Mouse (Mus musculus): ENCODE measurements at regions not wholly inside any gene's neighbourhood (a gene's known extent, or its start where the extent isn't known, plus 50 kb on each side); places are given as distances from the start of the nearest gene placed in this dataset.

DNA sequence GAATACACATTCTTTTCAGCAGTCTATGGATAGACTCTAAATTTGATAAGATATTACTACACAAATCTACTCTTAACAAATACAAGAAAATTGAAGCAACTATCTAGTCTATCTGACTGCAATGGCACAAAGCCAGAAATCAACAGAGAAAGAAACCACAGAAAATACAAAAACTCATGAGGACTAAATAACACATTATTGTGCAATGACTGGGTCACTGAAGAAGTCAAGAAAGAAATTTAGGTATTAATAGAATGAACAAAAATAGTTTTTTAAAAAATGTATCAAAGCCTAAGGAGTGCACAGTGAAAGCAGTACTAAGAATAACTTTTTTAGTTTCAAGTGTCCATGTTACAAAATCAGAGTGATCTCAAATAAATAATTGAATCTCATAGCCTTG is 202.2 kb downstream of the Mylk4 start:
- Histone ChIP-seq H3K9ac (no peak overlapping the region), H3K27ac (no peak overlapping the region), H3K4me1 (no peaks in the 10 kb centered on the region), H3K27me3 (no peaks in the 10 kb centered on the region), H3K36me3 (no peaks in the 10 kb centered on the region), H3K4me3 (no peak overlapping the region), H3K9me3 (replicated peaks) (no peaks in the 10 kb centered on the region), H3K4me2 (replicated peaks) (no peak overlapping the region)
- ATAC-seq (ENCODE audit: low FRiP score): no peak

DNA sequence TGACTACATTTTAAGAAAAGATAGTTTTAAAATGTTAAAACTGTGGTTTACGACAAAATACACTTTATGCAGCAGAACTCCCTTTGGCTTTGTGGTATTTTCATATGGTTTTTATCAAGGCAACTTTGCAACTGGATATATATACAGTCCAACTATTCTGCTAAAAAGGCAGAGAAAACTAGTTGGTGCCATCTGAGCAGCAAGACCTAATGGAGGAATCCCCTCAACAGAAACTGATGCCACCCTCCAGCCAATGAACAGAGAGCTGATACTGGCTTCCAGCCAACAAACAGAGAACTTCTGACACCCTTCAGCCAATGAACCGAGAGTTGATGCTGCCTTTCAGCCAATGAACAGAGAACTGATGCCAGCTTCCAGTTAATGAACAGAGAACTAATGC is 215.9 kb downstream of the Mylk4 start:
- Histone ChIP-seq H3K4me2 (replicated peaks) (no peak overlapping the region), H3K27me3 (no peaks in the 10 kb centered on the region), H3K4me1 (no peaks in the 10 kb centered on the region), H3K27ac (no peak overlapping the region), H3K36me3 (no peaks in the 10 kb centered on the region), H3K9ac (no peak overlapping the region), H3K4me3 (no peak overlapping the region), H3K9me3 (replicated peaks) (no peaks in the 10 kb centered on the region)
- no peak for ATAC-seq (ENCODE audit: low FRiP score)
- 88% methylated on average over 2 of the region's 2 CpGs for whole genome bisulfite sequencing

DNA sequence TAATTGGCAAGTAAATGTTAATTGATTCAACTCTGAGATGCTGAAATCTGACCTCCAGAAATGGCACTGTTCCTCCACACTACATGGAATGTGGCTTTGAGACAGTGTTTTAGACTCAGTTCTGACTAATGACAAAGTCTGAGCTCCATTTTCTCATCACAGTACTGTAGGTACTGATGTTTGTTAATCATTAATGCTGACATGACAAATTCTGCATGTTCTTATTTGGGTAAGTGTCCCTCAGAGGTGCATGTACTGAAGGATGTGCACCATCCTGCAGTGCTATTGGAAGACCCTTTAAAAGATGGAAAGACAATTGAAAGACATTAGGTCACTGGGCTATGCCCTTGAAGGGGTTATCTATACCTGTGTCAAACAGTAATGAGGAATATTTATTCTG is 222.1 kb upstream of the Gmds start:
- Histone ChIP-seq H3K36me3 (no peaks in the 10 kb centered on the region), H3K9ac (no peak overlapping the region), H3K4me3 (no peak overlapping the region), H3K27ac (no peak overlapping the region), H3K4me2 (replicated peaks) (no peak overlapping the region), H3K4me1 (no peaks in the 10 kb centered on the region), H3K9me3 (replicated peaks) (0 out of 2 replicates have a peak, but pooled peaks cover 6% of the 10 kb centered on the region), H3K27me3 (no peaks in the 10 kb centered on the region)
- ATAC-seq (ENCODE audit: low FRiP score): no peak

DNA sequence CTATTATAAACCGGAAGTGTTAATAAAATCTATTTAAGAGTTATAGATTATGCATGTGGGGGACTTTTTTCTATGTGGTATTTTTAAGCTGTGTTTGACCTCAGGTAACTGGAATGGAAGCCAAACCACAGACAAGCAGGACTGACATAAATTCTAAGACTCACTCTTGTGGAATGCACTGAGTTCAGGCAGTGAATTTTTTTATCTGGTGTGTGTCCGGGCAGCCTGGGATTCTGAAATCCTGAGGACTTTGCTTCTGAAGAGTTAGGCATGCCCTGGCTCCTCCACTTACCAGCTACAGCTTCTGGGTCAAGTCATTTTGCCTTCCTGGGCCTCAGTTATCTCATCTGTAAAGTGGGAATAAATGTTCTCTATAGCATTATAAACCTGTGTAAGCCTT is 217.9 kb upstream of the Gmds start:
- WGBS: 94% methylated on average over 2 of the region's 2 CpGs
- Histone ChIP-seq H3K4me1 (no peaks in the 10 kb centered on the region), H3K27ac (no peak overlapping the region), H3K4me3 (no peak overlapping the region), H3K9me3 (replicated peaks) (0 out of 2 replicates have a peak, but pooled peaks cover 6% of the 10 kb centered on the region), H3K9ac (no peak overlapping the region), H3K27me3 (no peaks in the 10 kb centered on the region), H3K4me2 (replicated peaks) (no peak overlapping the region), H3K36me3 (no peaks in the 10 kb centered on the region)
- ATAC-seq (ENCODE audit: low FRiP score): no peak

DNA sequence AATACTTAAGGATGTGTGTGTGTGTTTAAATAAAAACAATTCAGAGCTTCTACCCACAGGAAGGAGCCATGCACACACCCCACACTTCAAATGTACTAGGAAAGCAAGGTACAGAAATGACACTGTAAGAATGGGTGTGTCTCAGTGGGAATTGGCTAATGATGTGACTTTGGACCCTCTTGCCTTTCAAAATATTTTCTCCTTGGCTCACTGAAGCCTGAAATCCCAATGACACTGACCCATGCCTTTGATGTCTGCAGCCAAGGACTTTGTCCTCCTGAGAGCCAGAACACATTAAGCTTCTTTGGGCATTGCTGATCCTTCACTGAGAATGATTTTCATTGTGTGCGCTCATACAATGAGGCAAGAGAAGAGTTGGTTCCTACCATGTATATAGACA is 216.5 kb upstream of the Gmds start:
- 93% methylated on average over 1 of the region's 1 CpGs for WGBS
- Histone ChIP-seq H3K4me3 (no peak overlapping the region), H3K4me2 (replicated peaks) (no peak overlapping the region), H3K27me3 (no peaks in the 10 kb centered on the region), H3K9ac (no peak overlapping the region), H3K4me1 (no peaks in the 10 kb centered on the region), H3K27ac (no peak overlapping the region), H3K9me3 (replicated peaks) (no peaks in the 10 kb centered on the region), H3K36me3 (no peaks in the 10 kb centered on the region)
- ATAC-seq (ENCODE audit: low FRiP score): no peak

DNA sequence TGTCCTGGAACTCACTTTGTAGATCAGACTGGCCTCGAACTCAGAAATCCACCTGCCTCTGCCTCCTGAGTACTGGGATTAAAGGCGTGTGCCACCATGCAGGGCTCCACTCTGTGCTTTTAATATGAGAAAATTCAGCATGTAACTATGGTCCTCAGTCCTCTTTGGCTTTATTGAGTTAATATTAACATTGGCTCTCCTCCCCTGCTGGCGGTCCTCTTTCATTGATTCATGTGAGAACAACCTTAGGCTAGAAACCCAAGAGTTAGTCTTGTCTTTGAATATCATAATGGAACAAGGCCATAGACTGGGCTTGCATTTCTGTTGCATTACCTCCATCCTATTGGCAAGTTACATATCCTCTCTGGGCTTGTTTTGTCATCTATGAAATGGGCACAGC is 216.1 kb upstream of the Gmds start:
- no peaks in the 10 kb centered on the region for H3K36me3 ChIP-seq
- H3K9me3 ChIP-seq (replicated peaks): no peaks in the 10 kb centered on the region
- no peak overlapping the region for H3K4me3 ChIP-seq
- H3K27ac ChIP-seq: no peak overlapping the region
- no peaks in the 10 kb centered on the region for H3K4me1 ChIP-seq
- no peaks in the 10 kb centered on the region for H3K27me3 ChIP-seq
- H3K4me2 ChIP-seq (replicated peaks): no peak overlapping the region
- no peak overlapping the region for H3K9ac ChIP-seq
- ATAC-seq (ENCODE audit: low FRiP score): no peak
- 95% methylated on average over 3 of the region's 3 CpGs for WGBS

DNA sequence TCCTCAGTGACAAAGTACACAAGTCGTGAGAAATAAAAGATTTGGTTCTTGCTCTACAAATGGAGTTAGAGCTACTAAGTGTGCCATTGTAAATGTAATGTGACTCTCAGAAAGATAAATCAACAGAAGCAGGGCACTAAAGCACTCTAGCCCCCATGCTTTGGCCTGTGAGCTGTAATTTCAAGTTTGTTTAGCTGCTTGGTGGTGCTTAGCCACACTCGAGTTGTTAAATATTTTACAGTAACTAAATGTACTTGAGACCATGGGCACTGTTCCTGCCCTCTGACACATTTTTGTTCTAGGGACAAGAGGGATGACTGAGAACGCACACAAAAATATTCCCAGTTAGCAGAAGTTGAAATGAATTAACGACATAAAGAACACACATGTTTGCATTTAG is 214.6 kb upstream of the Gmds start:
- H3K36me3 ChIP-seq: no peaks in the 10 kb centered on the region
- H3K9me3 ChIP-seq (replicated peaks): no peaks in the 10 kb centered on the region
- 77% methylated on average over 4 of the region's 4 CpGs for WGBS
- H3K4me1 ChIP-seq: no peaks in the 10 kb centered on the region
- ATAC-seq (ENCODE audit: low FRiP score): no peak
- no peak overlapping the region for H3K4me3 ChIP-seq
- H3K27me3 ChIP-seq: no peaks in the 10 kb centered on the region
- H3K4me2 ChIP-seq (replicated peaks): no peak overlapping the region
- no peak overlapping the region for H3K27ac ChIP-seq
- H3K9ac ChIP-seq: no peak overlapping the region

DNA sequence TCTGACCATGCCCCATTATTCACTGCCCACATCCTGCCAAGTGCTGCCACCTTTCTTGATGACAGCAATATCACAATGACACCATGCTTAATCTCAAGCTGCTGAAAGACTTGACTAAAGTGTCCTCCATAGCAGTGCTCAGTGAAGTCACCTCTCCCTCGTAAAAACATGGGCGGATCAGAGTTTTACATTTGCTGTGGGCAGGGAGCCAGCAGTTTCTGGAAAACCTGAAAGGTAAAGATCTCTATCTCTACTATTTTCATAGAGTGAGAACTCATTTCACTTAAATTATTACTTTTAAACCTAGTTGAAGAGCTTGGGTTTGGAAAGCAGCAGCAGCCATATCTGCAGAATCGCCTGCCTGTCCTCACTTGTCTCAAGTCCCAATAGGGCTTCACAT is 211.6 kb upstream of the Gmds start:
- Histone ChIP-seq H3K27ac (no peak overlapping the region), H3K4me2 (replicated peaks) (no peak overlapping the region), H3K4me1 (no peaks in the 10 kb centered on the region), H3K9me3 (replicated peaks) (no peaks in the 10 kb centered on the region), H3K36me3 (no peaks in the 10 kb centered on the region), H3K27me3 (no peaks in the 10 kb centered on the region), H3K9ac (no peak overlapping the region), H3K4me3 (no peak overlapping the region)
- 93% methylated on average over 3 of the region's 3 CpGs for WGBS
- ATAC-seq (ENCODE audit: low FRiP score): no peak

DNA sequence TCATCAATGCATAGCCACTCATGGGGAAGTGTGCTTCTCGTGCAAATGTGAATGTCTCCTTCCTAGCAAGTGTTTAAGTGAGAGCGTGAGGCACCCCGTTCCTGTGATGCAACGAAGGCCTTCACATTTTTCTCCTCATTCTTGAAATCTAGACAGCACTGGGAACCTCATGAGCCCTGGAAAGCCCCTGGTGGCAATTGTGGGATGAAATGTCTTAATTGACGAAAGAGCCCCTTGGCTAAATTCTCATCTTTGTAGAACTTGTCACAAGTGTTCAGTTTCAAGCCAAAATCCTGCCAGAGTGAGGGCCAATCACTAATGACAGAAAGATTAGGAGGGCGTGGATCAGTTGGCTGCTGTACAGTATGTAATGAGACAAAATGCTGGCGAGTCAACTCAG is 208.6 kb upstream of the Gmds start:
- WGBS: 83% methylated on average over 7 of the region's 7 CpGs
- no peaks in the 10 kb centered on the region for H3K4me1 ChIP-seq
- no peak overlapping the region for H3K9ac ChIP-seq
- no peaks in the 10 kb centered on the region for H3K27me3 ChIP-seq
- no peak for ATAC-seq (ENCODE audit: low FRiP score)
- no peaks in the 10 kb centered on the region for H3K36me3 ChIP-seq
- H3K4me3 ChIP-seq: no peak overlapping the region
- no peak overlapping the region for H3K27ac ChIP-seq
- no peak overlapping the region for H3K4me2 ChIP-seq (replicated peaks)
- H3K9me3 ChIP-seq (replicated peaks): no peaks in the 10 kb centered on the region

DNA sequence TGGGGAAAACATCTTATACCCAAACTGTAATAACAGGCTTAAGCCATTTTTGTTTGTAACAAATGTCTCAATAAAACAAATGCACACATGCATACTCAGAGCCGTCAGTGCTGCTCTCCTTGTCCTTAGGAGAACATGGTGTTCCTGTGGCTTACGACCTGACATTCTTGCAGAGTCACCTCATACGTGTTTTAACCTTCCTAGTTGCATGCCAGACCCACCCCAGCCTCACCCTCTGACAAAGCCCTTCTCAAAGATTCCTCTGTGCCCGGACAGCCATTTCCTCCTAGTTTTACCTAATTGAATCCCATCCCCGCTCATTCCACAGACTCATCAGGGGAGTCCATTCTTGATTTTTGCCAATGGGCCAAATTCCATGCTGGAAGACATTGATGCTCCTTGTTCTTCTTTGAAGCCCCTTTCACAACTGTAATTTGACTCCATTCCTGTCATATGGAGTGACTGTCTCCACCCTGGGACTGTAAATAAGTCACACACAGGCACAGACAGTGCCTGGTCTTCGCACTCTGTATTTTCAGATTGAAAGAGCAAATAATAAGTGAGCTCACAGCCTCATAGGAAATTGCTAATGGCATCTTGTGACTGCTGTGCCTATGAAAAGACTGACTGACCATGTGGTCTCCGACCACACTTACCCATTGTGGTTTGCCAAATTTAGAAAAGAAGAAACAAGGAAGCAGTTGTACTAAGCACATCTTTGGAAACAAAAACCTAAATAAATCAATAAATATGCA is 206.6 kb upstream of the Gmds start:
- no peaks in the 10 kb centered on the region for H3K36me3 ChIP-seq
- H3K4me3 ChIP-seq: no peak overlapping the region
- no peaks in the 10 kb centered on the region for H3K4me1 ChIP-seq
- no peaks in the 10 kb centered on the region for H3K27me3 ChIP-seq
- no peak overlapping the region for H3K9ac ChIP-seq
- WGBS: 70% methylated on average over 7 of the region's 7 CpGs
- no peak for ATAC-seq (ENCODE audit: low FRiP score)
- H3K4me2 ChIP-seq (replicated peaks): no peak overlapping the region
- H3K27ac ChIP-seq: no peak overlapping the region
- H3K9me3 ChIP-seq (replicated peaks): no peaks in the 10 kb centered on the region

DNA sequence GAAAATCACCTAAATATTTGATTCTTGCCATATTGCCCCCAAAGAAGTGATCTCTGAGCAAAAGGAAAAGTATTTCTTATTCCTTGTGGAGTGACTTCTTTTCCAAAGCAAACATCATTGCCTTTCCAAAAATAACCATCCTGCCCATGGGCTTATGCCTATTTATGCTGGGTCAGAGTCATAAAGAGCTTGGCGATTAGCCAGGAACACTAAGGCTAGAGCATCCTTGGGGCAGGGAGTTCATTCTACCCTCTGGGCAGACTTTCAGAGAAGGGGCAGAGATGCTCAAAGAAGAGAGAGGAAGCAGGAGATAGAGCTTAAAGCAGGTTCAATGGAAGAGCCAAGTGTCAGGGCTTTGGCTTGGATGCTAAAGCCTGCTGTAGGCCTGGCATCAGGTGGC is 203.1 kb upstream of the Gmds start:
- no peaks in the 10 kb centered on the region for H3K4me1 ChIP-seq
- no peak overlapping the region for H3K27ac ChIP-seq
- ATAC-seq (ENCODE audit: low FRiP score): no peak

DNA sequence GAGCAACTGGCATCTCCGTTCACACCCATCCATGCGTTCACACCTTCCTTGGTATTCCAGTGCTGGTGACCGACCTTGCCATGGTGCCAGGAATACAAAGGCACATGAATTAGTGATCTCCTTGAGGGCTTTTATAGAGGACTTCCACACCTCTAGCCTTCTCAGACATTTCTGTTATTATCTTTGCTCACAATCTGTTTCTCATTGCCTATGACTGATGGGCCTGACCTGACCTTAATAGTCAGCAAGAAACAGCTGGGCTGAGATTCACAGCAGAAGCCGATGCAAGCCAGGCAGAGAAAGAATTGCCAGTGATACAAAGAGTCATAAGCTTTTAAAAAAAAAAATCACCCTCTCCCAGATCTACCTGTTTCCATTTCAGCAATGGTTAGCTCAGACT is 197.7 kb upstream of the Gmds start:
- Histone ChIP-seq H3K27me3 (no peaks in the 10 kb centered on the region), H3K4me3 (no peak overlapping the region), H3K9me3 (replicated peaks) (no peaks in the 10 kb centered on the region), H3K9ac (no peak overlapping the region), H3K4me1 (no peaks in the 10 kb centered on the region), H3K4me2 (replicated peaks) (no peak overlapping the region), H3K36me3 (no peaks in the 10 kb centered on the region), H3K27ac (no peak overlapping the region)
- WGBS: 78% methylated on average over 4 of the region's 4 CpGs
- no peak for ATAC-seq (ENCODE audit: low FRiP score)

More for the DNA sequence above, 203.1 kb upstream of the Gmds start:
- H3K9me3 ChIP-seq (replicated peaks): no peaks in the 10 kb centered on the region
- H3K27me3 ChIP-seq: no peaks in the 10 kb centered on the region
- H3K4me2 ChIP-seq (replicated peaks): no peak overlapping the region
- no peak overlapping the region for H3K9ac ChIP-seq
- H3K36me3 ChIP-seq: no peaks in the 10 kb centered on the region
- 97% methylated on average over 1 of the region's 1 CpGs for WGBS
- H3K4me3 ChIP-seq: no peak overlapping the region

DNA sequence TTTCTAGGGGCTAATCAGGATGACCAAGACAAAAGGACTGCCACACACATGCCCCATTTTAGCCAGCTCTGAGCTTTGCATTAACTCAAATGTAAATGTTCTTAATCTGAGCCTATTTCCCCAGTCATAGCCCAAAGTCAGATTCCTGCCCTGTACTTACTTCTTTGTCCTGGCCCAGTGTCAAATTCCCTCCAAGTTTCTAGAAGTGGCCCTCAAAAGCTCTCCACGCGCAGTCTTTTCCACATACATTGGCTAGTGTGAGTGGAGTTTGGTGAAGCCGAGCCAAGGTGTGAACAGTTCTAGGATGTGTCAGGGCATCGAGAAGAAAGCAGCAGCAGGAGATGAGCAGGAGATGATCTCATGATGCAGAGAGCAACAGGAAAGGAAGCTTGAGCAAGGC is 197.1 kb upstream of the Gmds start:
- H3K4me2 ChIP-seq (replicated peaks): no peak overlapping the region
- no peak for ATAC-seq (ENCODE audit: low FRiP score)
- H3K27ac ChIP-seq: no peak overlapping the region

More for the DNA sequence above, 197.1 kb upstream of the Gmds start:
- H3K9me3 ChIP-seq (replicated peaks): no peaks in the 10 kb centered on the region
- no peak overlapping the region for H3K9ac ChIP-seq
- no peaks in the 10 kb centered on the region for H3K27me3 ChIP-seq
- no peaks in the 10 kb centered on the region for H3K4me1 ChIP-seq
- no peak overlapping the region for H3K4me3 ChIP-seq
- no peaks in the 10 kb centered on the region for H3K36me3 ChIP-seq
- 94% methylated on average over 4 of the region's 4 CpGs for WGBS

All from hindbrain, embryonic 12.5 days (tissue).